Mouse (Mus musculus) kidney, embryonic 16.5 days (tissue): Measurements from ENCODE around the gene Mgll. TPM values are rescaled to one million over a fixed set of nuclear protein-coding genes. Genes with fewer than 3 reads are reported as not detected.

Experiments
- ATAC-seq: fragments of 200-750 bp; cut with Nextera tagmentation; 2 replicates; pipeline ENCODE4 v1.8.0; 2017; ENCODE audit warnings: moderate TSS enrichment; ENCODE audit not compliant: low FRiP score, low TSS enrichment
- H3K27ac ChIP-seq: fragments of 300-500 bp; sonication (generic); 2 replicates; pipeline ENCODE4 v1.5.1; 2014; ENCODE audit warnings: low read length
- H3K27me3 ChIP-seq: fragments of 300-500 bp; sonication (generic); 2 replicates; pipeline ENCODE4 v1.6.1; 2014; ENCODE audit warnings: low read length, control low read depth, mixed read lengths; ENCODE audit not compliant: insufficient read depth
- H3K36me3 ChIP-seq: fragments of 300-500 bp; sonication (generic); 2 replicates; pipeline ENCODE4 v1.6.1; 2014; ENCODE audit warnings: low read length, control low read depth, mixed read lengths; ENCODE audit not compliant: insufficient read depth
- H3K4me1 ChIP-seq: fragments of 300-500 bp; sonication (generic); 2 replicates; pipeline ENCODE4 v1.6.1; 2014; ENCODE audit warnings: low read length, control low read depth, mixed read lengths; ENCODE audit not compliant: insufficient read depth
- H3K4me2 ChIP-seq: fragments of 300-500 bp; sonication (generic); replicated peaks from 2 replicates; pipeline ENCODE4 v1.6.1; 2014; ENCODE audit warnings: low read depth, low read length
- H3K4me3 ChIP-seq: fragments of 300-500 bp; sonication (generic); 2 replicates; pipeline ENCODE4 v1.5.1; 2014; ENCODE audit warnings: mild to moderate bottlenecking, low read length
- H3K9ac ChIP-seq: fragments of 300-500 bp; sonication (generic); replicated peaks from 2 replicates; pipeline ENCODE4 v1.6.1; 2014; ENCODE audit warnings: low read length
- H3K9me3 ChIP-seq: fragments of 300-500 bp; sonication (generic); 2 replicates; pipeline ENCODE4 v1.6.1; 2016; ENCODE audit warnings: low read length, control low read depth
- WGBS: fragments of 180-500 bp; shearing (Covaris S2); extraction: QIAGEN DNeasy Blood & Tissue Kit; methylation state at CpG from one replicate; pipeline ENCODE4 v1.1.7; 2014; 5-methylcytosine and 5-hydroxymethylcytosine counted together
- polyA plus RNA-seq: library from polyadenylated mRNA; unstranded; fragments of >200 nt; fragmentation: Nextera tagmentation; extraction: Ambion mirVana; gene quantifications from 2 replicates; pipeline ENCODE4 v1.2.1, GENCODE M21; 2015

Gene Mgll
- polyA plus RNA-seq, 1 experiment from 2014 or later, result 48.0 TPM

DNA sequence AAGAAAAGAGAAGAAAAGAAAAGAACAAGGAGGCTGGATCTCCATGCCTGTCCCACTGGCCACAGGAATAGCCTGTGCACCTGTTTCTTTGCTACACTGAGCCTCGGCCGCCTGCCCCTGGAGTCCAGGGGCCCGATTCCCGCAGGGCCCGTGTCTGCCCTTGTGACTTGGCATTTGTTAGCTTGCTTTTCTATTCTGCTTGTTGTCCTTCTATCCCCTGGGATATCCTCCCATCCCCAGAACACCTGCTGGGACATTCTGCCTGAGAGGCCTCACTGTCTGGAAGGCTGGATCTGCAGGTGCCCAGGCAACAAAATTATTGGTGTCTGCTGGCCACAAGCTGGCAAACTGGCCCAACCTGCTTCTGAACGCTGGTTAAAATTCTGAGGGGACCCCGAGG lies 3.8 kb downstream of the Mgll start:
- Histone ChIP-seq H3K27ac (no peak overlapping the region), H3K36me3 (no peaks in the 10 kb centered on the region), H3K4me1 (peaks cover 31% of the 10 kb centered on the region), H3K9me3 (no peaks in the 10 kb centered on the region), H3K9ac (no peak overlapping the region), H3K27me3 (no peaks in the 10 kb centered on the region), H3K4me2 (no peak overlapping the region), H3K4me3 (no peak overlapping the region)
- ATAC-seq, result no peak
- 73% methylated on average over 7 of the region's 7 CpGs for WGBS

DNA sequence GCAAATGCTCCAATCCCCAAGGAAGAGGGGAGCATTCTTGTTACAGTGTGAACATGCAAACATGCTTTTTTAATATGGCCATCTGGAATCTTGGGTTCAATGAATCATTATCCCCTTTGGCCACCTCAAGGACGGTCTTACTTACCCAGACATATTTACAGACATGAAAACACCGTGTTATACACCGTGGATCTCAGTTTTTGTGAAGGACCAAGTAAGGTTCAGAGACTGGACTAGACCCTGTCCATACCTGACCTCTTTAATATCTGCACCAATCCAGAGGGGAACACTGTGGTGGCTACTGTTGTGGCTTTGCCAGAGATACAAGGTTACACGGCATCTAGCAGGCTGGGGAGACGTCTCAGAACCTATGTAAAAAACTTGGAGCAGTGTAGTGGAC lies 4.3 kb downstream of the Mgll start:
- H3K36me3 ChIP-seq, result no peaks in the 10 kb centered on the region
- WGBS, result 84% methylated on average over 5 of the region's 5 CpGs
- no peak overlapping the region for H3K4me2 ChIP-seq
- ATAC-seq, result no peak
- H3K27ac ChIP-seq, result no peak overlapping the region
- H3K27me3 ChIP-seq, result no peaks in the 10 kb centered on the region
- H3K4me3 ChIP-seq, result no peak overlapping the region
- H3K4me1 ChIP-seq, result peaks cover 36% of the 10 kb centered on the region
- no peaks in the 10 kb centered on the region for H3K9me3 ChIP-seq
- no peak overlapping the region for H3K9ac ChIP-seq

DNA sequence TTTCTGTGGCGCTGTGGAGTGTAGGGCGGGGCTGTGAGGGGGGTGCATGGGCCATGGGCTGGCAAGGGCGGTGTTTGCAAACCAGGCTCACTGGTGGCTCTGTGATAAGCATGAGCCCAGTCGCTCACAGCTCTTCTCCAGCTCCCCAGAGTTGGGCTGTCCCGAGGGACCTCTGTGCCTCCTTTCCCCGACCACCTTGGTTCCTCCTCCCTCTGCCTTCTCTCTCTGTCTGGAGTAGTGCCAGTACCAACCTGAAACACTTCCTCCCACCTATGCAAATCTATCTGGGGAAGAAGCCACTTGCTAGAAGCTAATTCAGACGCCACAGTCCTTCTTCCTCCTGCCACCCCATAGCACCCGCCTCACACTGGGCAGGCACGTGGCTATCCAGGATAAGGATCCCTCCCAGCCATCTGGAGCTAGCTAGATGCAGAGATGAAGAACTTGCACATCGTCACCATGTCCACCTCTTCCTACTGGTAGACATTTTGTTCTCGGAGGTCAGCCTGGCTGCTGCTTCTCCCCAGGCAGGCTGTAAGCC lies 7.1 kb downstream of the Mgll start:
- Histone ChIP-seq H3K9ac (no peak overlapping the region), H3K9me3 (no peaks in the 10 kb centered on the region), H3K4me3 (no peak overlapping the region), H3K4me1 (peaks cover 34% of the 10 kb centered on the region), H3K27ac (no peak overlapping the region), H3K4me2 (no peak overlapping the region), H3K36me3 (no peaks in the 10 kb centered on the region), H3K27me3 (no peaks in the 10 kb centered on the region)
- no peak for ATAC-seq
- WGBS, result 73% methylated on average over 11 of the region's 11 CpGs

DNA sequence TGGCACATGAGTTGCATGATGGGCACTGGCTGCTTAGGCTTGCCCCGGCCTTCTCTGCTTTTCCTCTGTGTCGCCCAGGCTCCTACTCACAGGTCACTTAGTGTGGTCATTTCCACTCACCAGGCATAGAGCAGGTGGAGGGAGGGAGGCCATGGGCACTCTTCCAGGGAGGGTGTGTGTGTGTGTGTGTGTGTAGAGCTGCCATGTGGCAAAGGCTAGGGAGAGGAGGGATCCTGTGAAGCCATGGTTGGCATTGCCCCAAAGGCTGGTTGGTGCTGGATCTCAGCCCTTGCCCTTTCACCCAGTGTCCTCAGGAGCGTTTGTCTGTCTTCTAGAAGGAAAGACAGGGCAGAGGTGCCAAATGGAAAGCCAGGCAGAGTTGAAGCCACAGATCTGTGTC lies 7.8 kb downstream of the Mgll start:
- H3K36me3 ChIP-seq, result no peaks in the 10 kb centered on the region
- 0 out of 2 replicates have a peak overlapping the region, but pooled peaks have one; percentile 11 for H3K27ac ChIP-seq
- no peak overlapping the region for H3K4me2 ChIP-seq
- H3K9ac ChIP-seq, result no peak overlapping the region
- no peaks in the 10 kb centered on the region for H3K9me3 ChIP-seq
- WGBS, result 83% methylated on average over 3 of the region's 3 CpGs
- no peak for ATAC-seq
- H3K4me1 ChIP-seq, result peaks cover 36% of the 10 kb centered on the region
- H3K27me3 ChIP-seq, result no peaks in the 10 kb centered on the region
- H3K4me3 ChIP-seq, result no peak overlapping the region

DNA sequence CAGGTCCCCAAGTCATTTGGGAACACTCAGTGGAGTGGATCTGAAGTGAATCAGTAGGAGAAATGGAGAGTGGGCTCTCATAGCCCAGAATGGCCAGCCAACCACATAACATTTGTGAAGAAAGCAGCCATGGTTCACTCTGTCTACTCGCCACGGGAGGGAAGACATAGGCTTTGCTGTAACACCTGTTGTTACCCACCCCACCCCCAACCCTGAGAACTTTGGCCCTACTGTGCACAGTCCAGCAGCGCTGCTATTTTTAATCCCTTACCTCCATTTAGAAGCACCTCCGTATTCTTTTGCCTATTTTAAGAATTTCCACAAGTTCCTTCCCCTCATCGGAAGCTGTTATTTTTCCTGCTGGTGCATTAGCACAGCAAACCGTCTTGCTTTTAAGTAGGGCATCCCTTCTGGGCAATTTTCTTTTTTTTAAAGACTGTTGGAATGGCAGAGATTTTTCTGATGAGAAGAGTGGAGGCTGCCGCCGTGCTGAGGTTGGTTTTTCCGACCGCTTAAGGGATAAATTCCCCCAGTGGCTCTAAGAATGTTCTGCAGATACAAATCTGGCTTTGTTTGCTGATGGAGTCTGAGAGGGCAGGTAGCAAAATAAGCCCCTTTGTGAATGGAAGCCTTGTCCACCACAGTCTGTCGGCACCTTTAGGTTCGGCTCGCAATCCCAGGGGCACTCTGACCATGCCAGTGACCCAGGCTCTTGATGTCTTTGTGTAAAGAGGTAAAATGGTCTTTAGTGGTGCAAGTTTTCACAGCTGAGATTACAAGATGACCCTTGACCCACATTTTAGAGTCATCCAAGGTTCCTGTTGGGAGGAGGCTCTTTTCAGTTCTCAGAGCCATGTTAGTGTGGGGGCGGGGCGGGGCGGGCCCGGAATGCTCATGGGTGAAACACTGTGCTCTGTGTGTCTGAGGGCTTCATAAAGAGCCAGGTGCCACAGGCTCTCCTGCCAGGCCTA lies 8.7 kb downstream of the Mgll start:
- peaks cover 35% of the 10 kb centered on the region for H3K4me1 ChIP-seq

DNA sequence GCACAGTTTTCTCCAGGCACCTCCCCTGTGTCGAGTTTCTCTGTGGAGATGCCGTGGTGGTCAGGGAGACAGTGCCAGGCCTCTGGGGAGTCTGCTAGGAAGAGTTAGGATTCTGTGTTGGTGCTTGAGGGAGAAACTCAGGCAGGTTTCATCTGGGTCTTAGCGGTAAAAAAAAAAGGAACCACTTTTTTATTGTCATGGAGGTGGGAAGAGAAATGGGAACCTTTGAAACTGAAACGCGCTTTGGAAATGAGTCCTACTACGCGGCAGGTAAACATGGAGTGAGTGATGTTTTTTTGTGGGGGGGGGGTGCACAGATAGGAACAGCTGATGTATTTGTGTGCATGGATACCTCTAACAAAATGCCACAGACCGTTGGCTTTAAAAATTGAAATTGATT lies 12.1 kb downstream of the Mgll start:
- no peak for ATAC-seq
- Histone ChIP-seq H3K36me3 (no peaks in the 10 kb centered on the region), H3K27ac (peak overlapping the region; percentile 9; the same call in 1 of the 2 replicates), H3K4me1 (peaks cover 40% of the 10 kb centered on the region), H3K9me3 (no peaks in the 10 kb centered on the region), H3K27me3 (no peaks in the 10 kb centered on the region), H3K9ac (no peak overlapping the region), H3K4me2 (no peak overlapping the region), H3K4me3 (no peak overlapping the region)
- 66% methylated on average over 8 of the region's 8 CpGs for WGBS

More for the DNA sequence above, 8.7 kb downstream of the Mgll start:
- H3K9ac ChIP-seq, result no peak overlapping the region
- H3K4me3 ChIP-seq, result no peak overlapping the region
- no peak overlapping the region for H3K4me2 ChIP-seq
- H3K9me3 ChIP-seq, result no peaks in the 10 kb centered on the region
- no peaks in the 10 kb centered on the region for H3K27me3 ChIP-seq
- peak overlapping the region; percentile 63 for H3K27ac ChIP-seq
- ATAC-seq, result no peak
- WGBS, result 46% methylated on average over 17 of the region's 17 CpGs
- no peaks in the 10 kb centered on the region for H3K36me3 ChIP-seq

DNA sequence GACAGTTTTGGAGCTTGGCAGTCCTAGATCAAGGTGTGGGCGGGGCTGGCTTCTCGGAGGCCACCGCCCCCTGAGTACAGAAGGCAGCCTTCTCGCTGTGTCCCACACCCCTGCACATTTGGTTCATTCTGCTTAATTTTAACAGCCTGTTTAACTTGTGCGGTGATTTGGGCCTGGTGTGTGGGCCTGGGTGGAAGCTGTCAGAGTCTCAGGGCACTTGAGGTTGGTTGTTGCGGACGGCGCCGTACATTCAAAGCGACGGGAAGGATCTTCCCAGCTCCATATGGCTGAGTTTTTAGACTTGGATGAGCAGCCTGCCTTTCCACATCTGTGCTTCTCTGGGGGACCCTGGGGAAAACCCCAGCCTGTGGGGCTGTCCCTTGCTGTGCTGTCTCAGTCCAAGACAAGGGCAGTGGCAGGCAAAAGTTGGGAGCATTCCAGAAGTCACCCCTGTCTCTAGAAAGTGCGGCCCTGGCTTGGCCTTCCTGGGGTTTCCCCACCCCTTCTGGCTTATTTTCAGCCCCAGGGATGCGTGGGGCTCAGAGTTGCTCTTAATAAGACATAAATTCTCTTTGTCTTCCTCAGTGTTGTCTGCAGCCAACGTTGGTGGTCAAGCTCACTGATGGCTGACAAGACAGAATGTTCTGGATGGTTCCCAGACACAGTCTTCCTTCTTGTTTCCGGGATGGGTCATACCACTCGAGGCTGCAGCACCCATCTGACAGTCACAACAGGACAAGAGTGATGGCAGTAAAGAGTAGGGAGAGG lies 12.7 kb downstream of the Mgll start:
- H3K9ac ChIP-seq, result 0 out of 2 replicates have a peak overlapping the region, but pooled peaks have one; percentile 2
- H3K36me3 ChIP-seq, result no peaks in the 10 kb centered on the region
- ATAC-seq, result peak; percentile 68
- H3K27me3 ChIP-seq, result no peaks in the 10 kb centered on the region
- 48% methylated on average over 16 of the region's 16 CpGs for WGBS
- 0 out of 2 replicates have a peak overlapping the region, but pooled peaks have one; percentile 9 for H3K4me2 ChIP-seq
- H3K27ac ChIP-seq, result peak overlapping the region; percentile 9; the same call in 1 of the 2 replicates
- H3K4me3 ChIP-seq, result no peak overlapping the region
- peaks cover 45% of the 10 kb centered on the region for H3K4me1 ChIP-seq
- H3K9me3 ChIP-seq, result no peaks in the 10 kb centered on the region

DNA sequence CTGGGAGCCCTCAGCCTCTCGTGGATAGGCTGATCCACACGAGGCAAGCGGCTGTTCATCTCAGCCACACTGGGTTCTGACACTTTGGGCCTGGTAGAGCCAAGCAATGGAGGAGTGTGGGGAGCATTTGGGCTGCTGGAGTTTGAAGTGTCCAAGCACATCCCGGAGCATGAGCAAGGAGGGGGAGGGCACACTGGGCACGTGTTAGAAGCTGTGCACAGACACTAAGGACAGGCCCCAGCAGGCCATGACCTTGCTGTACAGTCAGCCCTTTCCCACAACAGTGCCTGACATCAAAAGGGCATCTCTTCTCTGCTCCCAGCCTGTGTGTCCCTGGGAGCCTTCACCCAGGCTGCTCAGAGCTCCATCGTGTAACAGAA lies 13.3 kb downstream of the Mgll start:
- ATAC-seq, result no peak
- Histone ChIP-seq H3K4me3 (no peak overlapping the region), H3K4me2 (no peak overlapping the region), H3K9me3 (no peaks in the 10 kb centered on the region), H3K4me1 (peaks cover 47% of the 10 kb centered on the region), H3K9ac (no peak overlapping the region), H3K36me3 (no peaks in the 10 kb centered on the region), H3K27me3 (no peaks in the 10 kb centered on the region), H3K27ac (no peak overlapping the region)
- 53% methylated on average over 6 of the region's 6 CpGs for WGBS

DNA sequence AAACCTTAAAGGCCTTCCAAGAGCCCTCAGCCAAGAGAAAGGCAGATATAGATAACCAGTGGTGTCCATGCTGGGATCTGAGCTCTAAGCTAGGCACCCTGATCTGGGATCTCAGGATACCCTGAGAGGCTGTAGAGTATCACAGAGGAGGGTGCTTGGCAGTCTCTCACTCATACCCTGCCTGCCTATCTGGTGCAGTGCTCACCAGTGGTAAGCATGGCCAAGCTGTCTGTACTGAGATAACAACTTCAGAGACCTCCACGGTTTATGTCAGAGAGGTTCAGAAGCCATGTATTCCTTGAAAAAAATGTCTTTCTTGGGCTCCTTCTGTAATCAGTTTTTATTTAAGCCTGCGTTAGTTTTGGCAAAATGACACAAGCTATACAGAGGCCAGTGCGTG lies 16.8 kb downstream of the Mgll start:
- no peaks in the 10 kb centered on the region for H3K36me3 ChIP-seq
- WGBS, result 75% methylated on average over 3 of the region's 3 CpGs
- ATAC-seq, result no peak
- H3K9ac ChIP-seq, result no peak overlapping the region
- H3K4me3 ChIP-seq, result no peak overlapping the region
- no peaks in the 10 kb centered on the region for H3K9me3 ChIP-seq
- peaks cover 54% of the 10 kb centered on the region for H3K4me1 ChIP-seq
- no peak overlapping the region for H3K4me2 ChIP-seq
- no peaks in the 10 kb centered on the region for H3K27me3 ChIP-seq
- 0 out of 2 replicates have a peak overlapping the region, but pooled peaks have one; percentile 69 for H3K27ac ChIP-seq
